Mouse (Mus musculus): Measurements from ENCODE around the gene Msi2. TPM values are rescaled to one million over a fixed set of nuclear protein-coding genes. Genes with fewer than 3 reads are reported as not detected.

Gene Msi2
- total and polyA plus RNA-seq, 2 experiments from 2014 or later, result 33.0 to 170 TPM

- no peak overlapping the region for H3K9ac ChIP-seq (replicated peaks; ENCODE audit: low read length)
- peaks cover 43% of the 10 kb centered on the region for H3K4me1 ChIP-seq (ENCODE audit: insufficient read depth, low read length)
- H3K4me2 ChIP-seq (ENCODE audit: low read depth, low read length), result no peak overlapping the region
- H3K36me3 ChIP-seq (ENCODE audit: insufficient read depth, low read length), result no peaks in the 10 kb centered on the region
- H3K27ac ChIP-seq, result 0 out of 2 replicates have a peak overlapping the region, but pooled peaks have one; percentile 41
- no peak for ATAC-seq
- no peak for TF ChIP-seq CTCF (IDR thresholded peaks at IDR 0.05; ENCODE audit: low read depth)
- 58% methylated on average over 4 of the region's 4 CpGs for WGBS
- H3K4me3 ChIP-seq (ENCODE audit: low read length), result no peak overlapping the region
- no peaks in the 10 kb centered on the region for H3K9me3 ChIP-seq (ENCODE audit: low read length)
- no peaks in the 10 kb centered on the region for H3K27me3 ChIP-seq (ENCODE audit: insufficient read depth, low read length)
- DNase-seq (ENCODE audit: low spot score), result no peak
Observed at GRCm38 (mm10) chr11:88557116-88557768, 161.1 kb downstream of the Msi2 start.

GRCm38 (mm10) chr11:88555902-88556549 is 162.3 kb downstream of the Msi2 start:
- peak overlapping the region; percentile 52 for H3K27ac ChIP-seq
- H3K4me2 ChIP-seq (ENCODE audit: low read depth, low read length), result no peak overlapping the region
- no peak for ATAC-seq
- no peaks in the 10 kb centered on the region for H3K9me3 ChIP-seq (ENCODE audit: low read length)
- H3K27me3 ChIP-seq (ENCODE audit: insufficient read depth, low read length), result no peaks in the 10 kb centered on the region
- no peaks in the 10 kb centered on the region for H3K36me3 ChIP-seq (ENCODE audit: insufficient read depth, low read length)
- no peak for TF ChIP-seq CTCF (IDR thresholded peaks at IDR 0.05; ENCODE audit: low read depth)
- no peak overlapping the region for H3K4me3 ChIP-seq (ENCODE audit: low read length)
- DNase-seq (ENCODE audit: low spot score), result no peak
- 51% methylated on average over 6 of the region's 6 CpGs for whole genome bisulfite sequencing
- H3K9ac ChIP-seq (replicated peaks; ENCODE audit: low read length), result no peak overlapping the region
- H3K4me1 ChIP-seq (ENCODE audit: insufficient read depth, low read length), result peaks cover 45% of the 10 kb centered on the region

GRCm38 (mm10) chr11:88555232-88555818 is 163.0 kb downstream of the Msi2 start:
- no peak for TF ChIP-seq CTCF (IDR thresholded peaks at IDR 0.05; ENCODE audit: low read depth)
- no peak overlapping the region for H3K9ac ChIP-seq (replicated peaks; ENCODE audit: low read length)
- H3K9me3 ChIP-seq (ENCODE audit: low read length), result no peaks in the 10 kb centered on the region
- ATAC-seq (no peak), DNase-seq (ENCODE audit: low spot score) (no peak)
- no peak overlapping the region for H3K4me3 ChIP-seq (ENCODE audit: low read length)
- H3K4me2 ChIP-seq (ENCODE audit: low read depth, low read length), result no peak overlapping the region
- no peaks in the 10 kb centered on the region for H3K36me3 ChIP-seq (ENCODE audit: insufficient read depth, low read length)
- H3K27ac ChIP-seq, result peak overlapping the region; percentile 52
- peaks cover 51% of the 10 kb centered on the region for H3K4me1 ChIP-seq (ENCODE audit: insufficient read depth, low read length)
- H3K27me3 ChIP-seq (ENCODE audit: insufficient read depth, low read length), result no peaks in the 10 kb centered on the region
- 42% methylated on average over 8 of the region's 8 CpGs for WGBS

GRCm38 (mm10) chr11:88553521-88554310 is 164.6 kb downstream of the Msi2 start:
- WGBS, result 60% methylated on average over 11 of the region's 11 CpGs
- Histone ChIP-seq H3K9me3 (ENCODE audit: low read length) (no peaks in the 10 kb centered on the region), H3K36me3 (ENCODE audit: insufficient read depth, low read length) (no peaks in the 10 kb centered on the region), H3K27me3 (ENCODE audit: insufficient read depth, low read length) (no peaks in the 10 kb centered on the region), H3K27ac (peak overlapping the region; percentile 67), H3K4me3 (ENCODE audit: low read length) (no peak overlapping the region), H3K4me1 (ENCODE audit: insufficient read depth, low read length) (peaks cover 62% of the 10 kb centered on the region), H3K4me2 (ENCODE audit: low read depth, low read length) (no peak overlapping the region), H3K9ac (replicated peaks; ENCODE audit: low read length) (no peak overlapping the region)
- DNase-seq (ENCODE audit: low spot score), result no peak
- no peak for TF ChIP-seq CTCF (IDR thresholded peaks at IDR 0.05; ENCODE audit: low read depth)
- ATAC-seq, result no peak

GRCm38 (mm10) chr11:88552987-88553386 is 165.3 kb downstream of the Msi2 start:
- H3K27ac ChIP-seq, result peak overlapping the region; percentile 67
- 19% methylated on average over 8 of the region's 8 CpGs for WGBS
- peaks cover 63% of the 10 kb centered on the region for H3K4me1 ChIP-seq (ENCODE audit: insufficient read depth, low read length)
- DNase-seq (ENCODE audit: low spot score) (peak; percentile 68), ATAC-seq (no peak)
- H3K36me3 ChIP-seq (ENCODE audit: insufficient read depth, low read length), result no peaks in the 10 kb centered on the region
- H3K9ac ChIP-seq (replicated peaks; ENCODE audit: low read length), result no peak overlapping the region
- TF ChIP-seq CTCF (IDR thresholded peaks at IDR 0.05; ENCODE audit: low read depth), result peak; percentile 67
- H3K4me3 ChIP-seq (ENCODE audit: low read length), result no peak overlapping the region
- H3K27me3 ChIP-seq (ENCODE audit: insufficient read depth, low read length), result no peaks in the 10 kb centered on the region
- no peaks in the 10 kb centered on the region for H3K9me3 ChIP-seq (ENCODE audit: low read length)
- H3K4me2 ChIP-seq (ENCODE audit: low read depth, low read length), result no peak overlapping the region

GRCm38 (mm10) chr11:88552385-88552784 is 165.9 kb downstream of the Msi2 start:
- peaks cover 65% of the 10 kb centered on the region for H3K4me1 ChIP-seq (ENCODE audit: insufficient read depth, low read length)
- peak overlapping the region; percentile 67; the same call in 1 of the 2 replicates for H3K27ac ChIP-seq
- no peak for TF ChIP-seq CTCF (IDR thresholded peaks at IDR 0.05; ENCODE audit: low read depth)
- H3K9ac ChIP-seq (replicated peaks; ENCODE audit: low read length), result no peak overlapping the region
- DNase-seq (ENCODE audit: low spot score), result no peak
- H3K4me3 ChIP-seq (ENCODE audit: low read length), result no peak overlapping the region
- H3K9me3 ChIP-seq (ENCODE audit: low read length), result no peaks in the 10 kb centered on the region
- 48% methylated on average over 6 of the region's 6 CpGs for WGBS
- H3K27me3 ChIP-seq (ENCODE audit: insufficient read depth, low read length), result no peaks in the 10 kb centered on the region
- H3K4me2 ChIP-seq (ENCODE audit: low read depth, low read length), result no peak overlapping the region
- no peaks in the 10 kb centered on the region for H3K36me3 ChIP-seq (ENCODE audit: insufficient read depth, low read length)
- no peak for ATAC-seq
